Mouse (Mus musculus): ENCODE measurements at regions not wholly inside any gene's neighbourhood (a gene's known extent, or its start where the extent isn't known, plus 50 kb on each side); places are given as distances from the start of the nearest gene placed in this dataset.

DNA sequence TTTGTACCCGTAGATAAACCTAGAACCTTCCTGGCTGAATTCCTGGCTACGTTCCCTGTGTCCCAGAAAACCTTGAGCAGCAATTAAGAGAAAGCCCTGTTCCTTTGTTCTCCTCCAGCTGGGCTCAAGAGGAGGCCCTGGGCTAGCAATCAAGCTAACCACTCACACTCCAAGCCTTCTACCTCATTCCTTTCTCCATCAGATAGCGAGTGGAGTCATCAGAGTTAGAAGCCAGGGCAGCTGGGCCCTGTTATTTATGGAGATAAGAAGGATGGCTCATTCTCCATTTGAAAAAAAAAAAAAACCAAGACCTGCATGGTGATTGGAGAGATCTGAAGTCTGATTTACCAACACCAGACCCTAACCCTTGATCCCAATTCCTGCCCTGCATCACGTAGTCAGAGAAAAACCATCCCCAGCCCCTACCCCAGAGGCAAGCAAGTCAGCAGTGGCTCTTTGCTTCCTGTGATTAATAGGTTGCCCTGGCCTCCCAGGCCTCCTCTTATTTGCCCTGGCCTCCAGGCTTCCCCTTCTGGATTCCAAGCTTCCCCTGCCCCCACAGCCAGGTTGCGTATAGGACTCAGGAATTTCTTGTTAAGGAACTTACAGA, 181.3 kb upstream of the Bcor start:
- Histone ChIP-seq H3K4me2 (replicated peaks) (no peak overlapping the region), H3K9ac (replicated peaks) (no peak overlapping the region), H3K4me3 (replicated peaks) (no peak overlapping the region), H3K36me3 (no peaks in the 10 kb centered on the region), H3K4me1 (replicated peaks) (no peaks in the 10 kb centered on the region), H3K9me3 (no peaks in the 10 kb centered on the region), H3K27ac (no peak overlapping the region), H3K27me3 (no peaks in the 10 kb centered on the region)
- no peak for ATAC-seq
- 77% methylated on average over 5 of the region's 5 CpGs for WGBS

DNA sequence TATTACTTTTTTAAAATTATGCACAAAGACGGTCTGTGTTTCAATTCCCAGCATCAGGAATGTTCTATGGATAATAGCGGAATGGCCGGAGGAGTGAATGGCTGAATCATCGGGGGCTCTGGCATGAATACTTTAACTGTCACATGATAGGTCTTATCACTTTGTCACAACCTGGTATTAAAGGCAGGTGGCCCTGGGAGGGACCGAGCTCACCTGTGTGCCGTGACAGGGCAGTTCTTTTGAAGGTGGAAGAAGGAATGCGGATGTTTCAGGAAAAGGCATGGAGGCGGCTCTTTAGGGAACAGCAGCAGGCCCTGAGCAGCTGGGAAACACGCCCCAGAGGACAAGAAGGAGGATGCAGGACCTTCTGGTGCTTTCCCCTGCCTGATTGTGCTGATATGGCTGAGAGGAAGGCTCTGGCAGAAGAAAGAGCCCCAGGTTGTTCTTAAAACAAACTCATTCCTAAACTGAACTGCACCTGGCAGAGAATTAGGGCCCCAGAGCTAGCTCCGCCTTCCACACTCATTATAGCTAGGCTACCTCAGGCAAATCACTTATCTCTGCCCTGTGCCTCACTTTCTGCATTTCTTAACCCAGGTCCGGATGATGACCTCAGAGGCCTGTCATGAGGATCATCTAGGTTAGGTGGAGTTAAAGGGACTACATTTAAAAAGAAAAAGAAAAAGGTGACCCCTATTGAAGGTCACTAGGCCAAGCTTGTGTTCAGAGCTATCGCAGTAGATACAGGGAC, 184.8 kb upstream of the Bcor start:
- no peak overlapping the region for H3K9ac ChIP-seq (replicated peaks)
- no peaks in the 10 kb centered on the region for H3K4me1 ChIP-seq (replicated peaks)
- ATAC-seq: no peak
- H3K4me3 ChIP-seq (replicated peaks): no peak overlapping the region
- 84% methylated on average over 12 of the region's 12 CpGs for WGBS
- H3K9me3 ChIP-seq: no peaks in the 10 kb centered on the region
- no peaks in the 10 kb centered on the region for H3K27me3 ChIP-seq
- no peak overlapping the region for H3K27ac ChIP-seq
- no peaks in the 10 kb centered on the region for H3K36me3 ChIP-seq
- no peak overlapping the region for H3K4me2 ChIP-seq (replicated peaks)

DNA sequence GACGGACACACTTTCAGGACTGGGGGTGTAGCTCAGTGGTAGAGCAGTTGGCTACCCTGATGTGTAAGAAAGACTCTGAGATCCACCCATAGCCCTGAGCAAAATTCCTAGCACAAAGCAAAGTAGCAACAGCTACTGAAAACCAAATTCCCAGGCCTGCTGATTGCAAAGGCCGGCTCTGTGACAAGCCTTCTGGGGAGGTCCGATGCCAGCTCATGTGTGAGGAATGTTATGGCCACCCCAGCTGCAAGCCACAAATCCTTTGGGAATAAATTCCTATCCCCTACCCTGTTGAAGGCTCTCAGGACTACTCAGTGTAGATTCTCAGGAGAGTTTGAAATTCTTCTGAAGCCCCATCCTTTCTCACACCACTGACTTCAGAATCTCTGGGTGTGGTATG, 186.7 kb upstream of the Bcor start:
- no peak for ATAC-seq
- Histone ChIP-seq H3K4me1 (replicated peaks) (no peaks in the 10 kb centered on the region), H3K27me3 (no peaks in the 10 kb centered on the region), H3K4me3 (replicated peaks) (no peak overlapping the region), H3K9ac (replicated peaks) (no peak overlapping the region), H3K9me3 (no peaks in the 10 kb centered on the region), H3K27ac (no peak overlapping the region), H3K4me2 (replicated peaks) (no peak overlapping the region), H3K36me3 (no peaks in the 10 kb centered on the region)
- WGBS: 76% methylated on average over 3 of the region's 3 CpGs

DNA sequence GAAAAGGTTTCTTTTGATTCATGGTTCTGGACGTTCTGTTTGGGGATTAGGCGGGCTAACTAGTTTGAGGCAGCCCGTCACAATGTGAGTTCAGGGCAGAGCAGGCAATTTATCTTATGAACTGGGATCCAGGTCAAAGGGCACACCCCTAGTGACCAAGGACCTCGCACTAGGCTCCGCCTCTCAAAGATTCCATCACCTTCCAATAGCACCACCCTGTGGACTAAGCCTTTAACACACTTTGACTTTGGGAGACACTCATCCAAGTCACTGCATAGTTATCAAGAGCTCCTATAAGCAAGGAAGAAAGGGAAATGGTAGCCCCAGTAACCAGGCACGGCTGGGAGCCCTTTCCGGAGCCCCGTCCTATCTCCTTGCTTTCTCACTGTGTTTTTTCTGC, 188.0 kb upstream of the Bcor start:
- WGBS: 46% methylated on average over 8 of the region's 8 CpGs
- no peak for ATAC-seq

DNA sequence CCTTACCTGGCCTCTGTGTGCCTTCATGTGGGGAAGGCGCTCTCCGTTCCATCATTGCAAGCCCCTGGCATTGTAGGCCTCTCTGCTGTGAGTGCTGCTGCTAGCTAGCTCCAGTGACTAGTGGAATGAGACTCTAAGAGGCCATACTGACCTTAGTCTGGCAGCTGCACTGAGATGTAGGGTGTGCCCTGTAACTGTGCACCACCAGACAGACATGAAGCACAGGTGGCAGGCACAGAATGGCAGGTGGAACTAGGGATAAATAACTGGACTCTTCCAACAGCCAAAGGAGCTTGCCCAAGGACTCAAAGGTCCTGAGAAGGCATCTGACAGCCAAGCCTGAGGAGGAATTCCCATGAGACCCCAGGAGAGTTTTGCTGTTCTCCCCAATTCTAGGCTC, 194.7 kb upstream of the Bcor start:
- Histone ChIP-seq H3K36me3 (no peaks in the 10 kb centered on the region), H3K4me3 (replicated peaks) (no peak overlapping the region), H3K4me1 (replicated peaks) (peaks cover 6% of the 10 kb centered on the region), H3K27me3 (no peaks in the 10 kb centered on the region; the same call in 1 of the 2 replicates), H3K9me3 (no peaks in the 10 kb centered on the region), H3K27ac (no peak overlapping the region), H3K9ac (replicated peaks) (no peak overlapping the region), H3K4me2 (replicated peaks) (no peak overlapping the region)
- WGBS: 100% methylated on average over 2 of the region's 2 CpGs
- no peak for ATAC-seq

More for the DNA sequence above, 188.0 kb upstream of the Bcor start:
- Histone ChIP-seq H3K27me3 (no peaks in the 10 kb centered on the region; the same call in 1 of the 2 replicates), H3K4me1 (replicated peaks) (no peaks in the 10 kb centered on the region), H3K27ac (no peak overlapping the region), H3K9me3 (no peaks in the 10 kb centered on the region), H3K4me2 (replicated peaks) (no peak overlapping the region), H3K9ac (replicated peaks) (no peak overlapping the region), H3K36me3 (no peaks in the 10 kb centered on the region), H3K4me3 (replicated peaks) (no peak overlapping the region)

DNA sequence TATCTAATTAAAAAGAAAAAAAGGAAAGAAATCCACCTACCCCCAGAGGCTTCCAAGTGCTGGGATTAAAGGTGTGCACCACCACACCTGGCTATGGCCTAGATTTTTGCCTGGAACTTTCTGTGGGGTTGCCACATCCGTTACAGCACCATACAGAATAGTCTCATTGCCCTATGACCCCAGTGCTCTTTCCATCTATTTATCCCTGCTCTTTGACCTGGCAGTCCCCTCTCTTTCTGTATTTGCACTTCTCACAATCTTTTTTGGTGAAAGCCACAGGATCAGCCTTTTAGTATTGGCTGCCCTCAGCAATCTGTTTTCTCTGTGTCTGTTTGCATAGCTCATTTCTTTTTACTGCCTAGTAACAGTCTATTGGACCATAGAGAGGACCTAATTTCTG, 197.9 kb upstream of the Bcor start:
- no peak overlapping the region for H3K4me3 ChIP-seq (replicated peaks)
- peaks cover 6% of the 10 kb centered on the region for H3K4me1 ChIP-seq (replicated peaks)
- H3K36me3 ChIP-seq: no peaks in the 10 kb centered on the region
- no peaks in the 10 kb centered on the region for H3K9me3 ChIP-seq
- H3K27ac ChIP-seq: no peak overlapping the region
- no peak overlapping the region for H3K9ac ChIP-seq (replicated peaks)
- 63% methylated on average over 1 of the region's 1 CpGs for WGBS
- no peak overlapping the region for H3K4me2 ChIP-seq (replicated peaks)
- ATAC-seq: no peak
- no peaks in the 10 kb centered on the region for H3K27me3 ChIP-seq

DNA sequence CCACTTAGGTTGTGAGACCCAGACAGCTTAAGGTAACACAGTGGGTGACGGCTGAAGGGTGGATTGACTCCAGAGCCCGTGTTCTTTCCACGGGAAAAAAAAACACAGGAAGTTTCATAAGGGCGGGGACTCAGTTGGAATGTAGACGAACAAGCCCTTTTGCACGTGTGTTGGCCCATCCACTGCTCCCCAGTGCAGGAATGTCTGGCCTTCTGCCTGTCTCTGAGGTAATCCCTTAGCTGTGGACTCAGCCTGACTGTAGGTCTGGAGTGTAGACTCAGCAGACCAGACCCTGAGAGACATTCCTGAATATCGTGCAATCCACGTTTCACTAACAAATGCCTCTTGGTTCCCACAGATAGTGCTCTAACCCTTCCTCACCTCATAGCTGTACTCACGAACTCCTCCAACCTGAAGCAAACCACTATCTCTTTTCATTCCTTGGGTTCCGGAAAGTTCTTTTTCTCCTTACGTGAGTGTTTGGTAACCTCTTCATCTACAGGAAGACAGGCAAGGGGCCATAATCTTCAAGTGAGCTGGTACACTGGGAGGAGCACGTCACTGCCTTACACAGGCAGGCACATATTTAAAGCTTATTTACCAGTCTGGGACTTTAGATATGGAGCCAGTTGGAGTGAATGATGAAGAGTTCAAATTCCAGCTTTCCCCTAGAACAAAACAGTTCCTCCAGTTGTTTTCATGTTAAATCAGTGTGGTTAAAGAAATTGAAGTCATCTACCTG, 205.6 kb upstream of the Bcor start:
- no peak for ATAC-seq
- H3K9ac ChIP-seq (replicated peaks): no peak overlapping the region

DNA sequence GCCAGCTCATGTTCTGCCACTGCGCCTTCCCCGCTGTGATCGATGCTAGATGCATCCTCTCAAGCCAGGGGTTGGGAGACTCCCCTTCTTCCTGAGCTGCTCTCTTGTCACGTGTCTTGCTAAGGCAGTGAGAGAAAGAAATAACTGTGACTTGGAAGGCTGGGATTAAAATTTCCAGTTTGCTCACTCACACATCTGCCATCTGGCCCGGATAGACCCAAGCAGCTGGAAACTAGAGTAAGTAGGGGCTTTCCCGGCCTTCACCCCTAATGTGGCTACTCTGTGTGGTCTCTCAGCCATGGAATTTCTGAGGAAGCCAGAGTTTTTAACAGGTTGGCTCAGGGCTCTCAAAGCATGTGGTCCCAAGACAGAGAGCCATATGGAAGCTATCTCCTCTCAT, 206.6 kb upstream of the Bcor start:
- WGBS: 83% methylated on average over 6 of the region's 6 CpGs
- ATAC-seq: no peak
- Histone ChIP-seq H3K27ac (no peak overlapping the region), H3K9ac (replicated peaks) (no peak overlapping the region), H3K9me3 (no peaks in the 10 kb centered on the region), H3K36me3 (no peaks in the 10 kb centered on the region), H3K4me2 (replicated peaks) (no peak overlapping the region), H3K4me1 (replicated peaks) (no peaks in the 10 kb centered on the region), H3K27me3 (0 out of 2 replicates have a peak, but pooled peaks cover 4% of the 10 kb centered on the region), H3K4me3 (replicated peaks) (no peak overlapping the region)

More for the DNA sequence above, 205.6 kb upstream of the Bcor start:
- Histone ChIP-seq H3K36me3 (no peaks in the 10 kb centered on the region), H3K27me3 (0 out of 2 replicates have a peak, but pooled peaks cover 4% of the 10 kb centered on the region), H3K4me2 (replicated peaks) (no peak overlapping the region), H3K4me3 (replicated peaks) (no peak overlapping the region), H3K4me1 (replicated peaks) (no peaks in the 10 kb centered on the region), H3K27ac (no peak overlapping the region), H3K9me3 (no peaks in the 10 kb centered on the region)
- 84% methylated on average over 12 of the region's 12 CpGs for WGBS

DNA sequence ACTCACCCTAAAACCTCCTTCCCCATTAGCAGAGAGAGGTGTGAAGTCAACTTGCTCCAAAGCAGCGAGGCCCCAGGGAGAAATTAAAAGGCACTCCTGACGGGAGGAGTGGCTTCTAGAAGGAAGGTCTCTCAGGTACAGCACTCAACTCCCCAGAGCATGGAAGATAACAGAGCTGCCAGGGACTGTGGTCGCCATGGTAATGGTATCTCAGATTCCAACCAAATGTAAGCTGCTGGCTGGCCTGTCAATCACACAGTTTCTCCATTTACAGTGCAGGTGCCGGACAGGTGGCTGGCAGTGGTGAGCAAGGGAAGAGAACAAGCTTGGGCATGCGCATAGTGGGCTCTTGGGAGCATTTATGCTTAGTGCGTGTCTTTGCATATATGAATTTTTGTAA, 213.5 kb upstream of the Bcor start:
- Histone ChIP-seq H3K27ac (no peak overlapping the region), H3K9me3 (no peaks in the 10 kb centered on the region), H3K4me1 (replicated peaks) (0 out of 2 replicates have a peak, but pooled peaks cover 6% of the 10 kb centered on the region), H3K4me3 (replicated peaks) (no peak overlapping the region), H3K9ac (replicated peaks) (no peak overlapping the region), H3K4me2 (replicated peaks) (no peak overlapping the region), H3K27me3 (no peaks in the 10 kb centered on the region), H3K36me3 (no peaks in the 10 kb centered on the region)
- 59% methylated on average over 6 of the region's 6 CpGs for WGBS
- no peak for ATAC-seq

DNA sequence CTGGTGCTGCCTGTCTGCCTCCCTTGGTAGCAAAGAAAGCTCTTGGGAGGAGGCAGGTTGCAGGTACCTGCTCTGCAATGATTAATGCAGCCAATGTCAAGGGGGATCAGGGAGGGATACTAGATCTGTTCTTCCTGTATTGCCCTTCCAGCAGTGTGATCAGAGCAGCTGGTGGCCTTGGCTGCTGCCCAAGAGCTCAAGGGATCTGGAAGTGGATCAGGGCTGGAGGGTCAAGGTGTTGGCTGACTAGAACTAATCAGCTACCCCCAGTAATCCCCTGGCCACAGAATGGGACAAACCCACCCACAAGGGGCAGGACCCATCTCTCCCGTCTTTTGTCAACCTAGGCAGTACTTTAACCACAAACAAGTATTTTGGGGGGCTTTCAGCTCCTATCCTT, 211.8 kb upstream of the Atp6ap2 start:
- no peak overlapping the region for H3K4me2 ChIP-seq (replicated peaks)
- H3K4me3 ChIP-seq (replicated peaks): no peak overlapping the region
- H3K27ac ChIP-seq: no peak overlapping the region
- ATAC-seq: no peak
- H3K36me3 ChIP-seq: no peaks in the 10 kb centered on the region
- no peaks in the 10 kb centered on the region for H3K27me3 ChIP-seq
- H3K4me1 ChIP-seq (replicated peaks): 0 out of 2 replicates have a peak, but pooled peaks cover 6% of the 10 kb centered on the region
- 60% methylated on average over 1 of the region's 1 CpGs for WGBS
- H3K9me3 ChIP-seq: no peaks in the 10 kb centered on the region
- no peak overlapping the region for H3K9ac ChIP-seq (replicated peaks)

DNA sequence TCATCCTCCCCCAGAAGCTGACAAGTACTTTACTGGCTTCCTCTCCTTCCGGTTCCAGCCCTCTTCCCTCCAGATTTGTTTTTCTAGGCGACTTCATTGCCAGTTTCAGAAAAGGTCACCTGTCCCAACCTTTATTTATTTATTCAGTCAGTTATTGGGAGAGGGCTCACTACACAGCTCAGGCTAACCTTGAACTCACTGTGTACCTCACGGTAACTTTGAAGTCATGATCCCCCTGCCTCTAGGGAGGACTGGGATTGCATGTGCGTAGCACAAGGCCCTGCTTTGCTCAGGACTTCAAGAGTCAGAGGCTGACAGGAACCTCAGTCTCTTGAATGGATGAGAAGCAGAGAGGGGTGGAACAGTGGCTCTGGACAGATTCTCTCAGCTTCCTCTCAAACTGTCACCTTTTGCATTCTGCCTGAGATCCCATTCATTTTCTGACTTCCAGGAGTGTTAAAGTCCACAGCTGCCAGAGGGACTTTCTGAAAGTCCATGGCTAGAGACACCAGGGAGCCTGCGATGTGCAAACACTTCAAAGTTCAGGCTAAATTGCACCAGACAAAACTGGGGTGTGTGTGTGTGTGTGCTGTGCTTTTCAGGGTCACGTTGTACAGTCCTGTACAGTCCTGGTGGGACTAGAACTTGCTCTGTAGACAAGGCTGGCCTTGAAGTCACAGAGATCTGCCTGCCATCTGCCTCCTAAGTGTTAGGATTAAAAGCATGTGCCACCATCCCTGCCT, 211.2 kb upstream of the Atp6ap2 start:
- no peak overlapping the region for H3K9ac ChIP-seq (replicated peaks)
- H3K4me3 ChIP-seq (replicated peaks): no peak overlapping the region
- H3K4me2 ChIP-seq (replicated peaks): no peak overlapping the region
- no peak overlapping the region for H3K27ac ChIP-seq
- 78% methylated on average over 6 of the region's 6 CpGs for WGBS
- no peaks in the 10 kb centered on the region for H3K27me3 ChIP-seq
- no peaks in the 10 kb centered on the region for H3K36me3 ChIP-seq
- no peak for ATAC-seq
- H3K4me1 ChIP-seq (replicated peaks): 0 out of 2 replicates have a peak, but pooled peaks cover 6% of the 10 kb centered on the region
- H3K9me3 ChIP-seq: no peaks in the 10 kb centered on the region

DNA sequence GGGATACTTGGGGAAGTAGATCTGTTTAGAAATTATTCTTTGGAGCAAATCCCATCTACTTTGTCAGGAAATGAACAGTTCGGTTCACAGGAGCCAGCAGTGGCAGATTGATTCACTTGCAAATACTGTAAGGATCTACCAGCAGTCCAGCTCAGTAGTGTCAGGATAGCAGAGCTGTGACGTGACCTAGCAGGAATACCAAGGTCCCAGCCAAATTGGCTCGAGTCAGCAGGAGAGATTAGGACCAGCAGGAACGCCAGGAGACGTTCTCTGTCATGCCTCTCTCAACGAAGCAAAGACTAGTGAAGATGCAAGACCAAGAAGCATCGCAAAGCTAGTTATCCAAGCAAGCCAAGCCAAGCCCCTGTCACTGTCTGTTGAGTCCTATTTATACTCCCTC, 210.2 kb upstream of the Atp6ap2 start:
- Histone ChIP-seq H3K9me3 (no peaks in the 10 kb centered on the region), H3K4me2 (replicated peaks) (no peak overlapping the region), H3K4me3 (replicated peaks) (no peak overlapping the region), H3K36me3 (no peaks in the 10 kb centered on the region), H3K27me3 (no peaks in the 10 kb centered on the region), H3K27ac (no peak overlapping the region), H3K4me1 (replicated peaks) (0 out of 2 replicates have a peak, but pooled peaks cover 6% of the 10 kb centered on the region), H3K9ac (replicated peaks) (no peak overlapping the region)
- no peak for ATAC-seq
- 76% methylated on average over 7 of the region's 7 CpGs for WGBS

All from midbrain, embryonic 13.5 days (tissue).